Mouse (Mus musculus) intestine, embryonic 15.5 days (tissue): ENCODE data around the gene Ndufs6. TPM values are rescaled to one million over a fixed set of nuclear protein-coding genes. Genes with fewer than 3 reads are reported as not detected.

ENCODE experiments used
- ATAC-seq: fragments of 200-750 bp; cut with Nextera tagmentation; 2 replicates; pipeline ENCODE4 v1.8.0; 2017; ENCODE audit warnings: moderate TSS enrichment, moderate library complexity
- H3K27ac ChIP-seq: fragments of 300-500 bp; sonication (generic); 2 replicates; pipeline ENCODE4 v1.5.1; 2015; ENCODE audit warnings: mild to moderate bottlenecking, inconsistent platforms
- H3K27me3 ChIP-seq: fragments of 300-500 bp; sonication (generic); replicated peaks from 2 replicates; pipeline ENCODE4 v1.6.1; 2015; ENCODE audit warnings: inconsistent platforms
- H3K36me3 ChIP-seq: fragments of 300-500 bp; sonication (generic); 2 replicates; pipeline ENCODE4 v1.6.1; 2015; ENCODE audit warnings: inconsistent platforms
- H3K4me1 ChIP-seq: fragments of 300-500 bp; sonication (generic); replicated peaks from 2 replicates; pipeline ENCODE4 v1.6.1; 2015; ENCODE audit warnings: inconsistent platforms
- H3K4me2 ChIP-seq: fragments of 300-500 bp; sonication (generic); replicated peaks from 2 replicates; pipeline ENCODE4 v1.6.1; 2015; ENCODE audit warnings: mild to moderate bottlenecking, inconsistent platforms
- H3K4me3 ChIP-seq: fragments of 300-500 bp; sonication (generic); replicated peaks from 2 replicates; pipeline ENCODE4 v1.5.1; 2015; ENCODE audit warnings: inconsistent platforms
- H3K9ac ChIP-seq: fragments of 300-500 bp; sonication (generic); 2 replicates; pipeline ENCODE4 v1.6.1; 2015; ENCODE audit warnings: inconsistent platforms
- H3K9me3 ChIP-seq: fragments of 300-500 bp; sonication (generic); 2 replicates; pipeline ENCODE4 v1.6.1; 2016; ENCODE audit warnings: inconsistent platforms
- WGBS: fragments of 180-500 bp; shearing (Covaris S2); methylation state at CpG from one replicate; pipeline ENCODE4 v1.1.7; 2015; 5-methylcytosine and 5-hydroxymethylcytosine counted together
- polyA plus RNA-seq: library from polyadenylated mRNA; unstranded; fragments of >200 nt; fragmentation: Nextera tagmentation; extraction: Ambion mirVana; gene quantifications from 2 replicates; pipeline ENCODE4 v1.2.1, GENCODE M21; 2015

Gene Ndufs6
- polyA plus RNA-seq, 1 experiment from 2014 or later: 464 TPM

- Histone ChIP-seq H3K9me3 (no peaks in the 10 kb centered on the region), H3K4me1 (no peaks in the 10 kb centered on the region), H3K27ac (no peak overlapping the region), H3K9ac (no peak overlapping the region), H3K4me3 (no peak overlapping the region), H3K27me3 (no peaks in the 10 kb centered on the region), H3K36me3 (no peaks in the 10 kb centered on the region), H3K4me2 (no peak overlapping the region)
- no peak for ATAC-seq
- WGBS: 80% methylated on average over 9 of the region's 9 CpGs
Measured at GRCm38 (mm10) chr13:73345102-73345890, 17.0 kb upstream of the Ndufs6 start.

- no peak overlapping the region for H3K4me2 ChIP-seq
- H3K27me3 ChIP-seq: no peaks in the 10 kb centered on the region
- H3K27ac ChIP-seq: no peak overlapping the region
- H3K4me3 ChIP-seq: no peak overlapping the region
- H3K9ac ChIP-seq: no peak overlapping the region
- peaks cover 1% of the 10 kb centered on the region for H3K4me1 ChIP-seq
- ATAC-seq: no peak
- no peaks in the 10 kb centered on the region for H3K36me3 ChIP-seq
- 40% methylated on average over 7 of the region's 7 CpGs for WGBS
- H3K9me3 ChIP-seq: no peaks in the 10 kb centered on the region
Measured at GRCm38 (mm10) chr13:73336753-73337152, 8.4 kb upstream of the Ndufs6 start.

DNA sequence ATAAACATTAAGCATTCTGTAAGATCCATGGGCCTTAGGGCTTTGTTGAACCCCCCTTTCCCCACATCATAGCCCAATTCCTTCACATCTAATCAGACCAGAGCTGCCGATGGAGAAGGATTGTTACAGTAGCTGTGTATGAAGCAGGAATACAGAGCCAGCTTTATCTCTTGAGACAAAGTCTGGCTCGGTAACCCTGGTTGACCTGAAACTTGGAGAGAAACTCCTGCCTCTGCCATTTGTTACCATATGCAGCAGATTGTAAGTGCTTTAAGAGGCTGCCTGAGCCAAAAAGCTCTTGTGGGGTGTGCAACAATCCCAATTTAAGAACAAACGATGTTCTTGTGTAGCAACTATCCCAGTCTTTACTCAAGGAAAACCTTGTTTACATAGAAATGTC is 3.4 kb upstream of the Ndufs6 start:
- Histone ChIP-seq H3K4me3 (peak overlapping the region; percentile 72), H3K4me1 (peaks cover 10% of the 10 kb centered on the region), H3K27ac (0 out of 2 replicates have a peak overlapping the region, but pooled peaks have one; percentile 19), H3K36me3 (no peaks in the 10 kb centered on the region), H3K9me3 (no peaks in the 10 kb centered on the region), H3K4me2 (peak overlapping the region; percentile 95), H3K27me3 (no peaks in the 10 kb centered on the region), H3K9ac (peak overlapping the region; percentile 87)
- 57% methylated on average over 3 of the region's 3 CpGs for WGBS
- no peak for ATAC-seq

DNA sequence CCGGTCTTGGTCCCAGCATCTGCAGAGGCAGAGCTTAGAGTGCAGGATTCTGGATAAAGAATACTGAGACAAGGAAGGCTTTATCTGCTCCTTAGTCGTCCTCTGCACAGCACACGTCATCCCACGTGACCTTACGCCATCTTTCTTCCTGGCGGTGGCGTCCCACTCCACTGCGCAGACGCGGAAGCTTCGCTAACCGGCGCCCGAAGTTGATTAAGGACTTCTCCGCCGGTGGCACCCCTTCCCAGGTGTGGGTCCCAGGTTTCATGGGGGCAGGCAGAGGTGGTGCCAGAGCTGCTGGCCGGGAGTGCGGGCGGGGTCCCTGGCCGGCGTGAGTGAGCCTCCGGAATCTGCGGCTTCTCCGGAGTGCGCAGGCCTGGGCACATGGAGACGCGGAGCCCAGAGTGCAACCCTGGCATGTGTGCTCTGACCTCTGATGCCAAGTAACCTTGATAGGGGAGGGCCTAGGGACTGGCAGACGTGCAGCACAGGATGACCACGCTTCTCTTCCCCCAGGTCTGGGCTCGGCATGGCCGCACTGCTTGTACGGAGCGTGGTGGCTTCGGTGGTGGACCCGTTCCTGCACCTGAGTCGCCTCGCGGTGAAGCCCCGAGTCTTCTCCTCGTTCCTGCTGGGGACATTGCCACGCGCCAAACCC is 2.6 kb upstream of the Ndufs6 start:
- no peaks in the 10 kb centered on the region for H3K27me3 ChIP-seq
- 0 out of 2 replicates have a peak, but pooled peaks cover 4% of the 10 kb centered on the region for H3K36me3 ChIP-seq
- under 1% methylated on average over 42 of the region's 42 CpGs for WGBS
- H3K4me3 ChIP-seq: peak overlapping the region; percentile 72
- peak overlapping the region; percentile 95 for H3K4me2 ChIP-seq
- H3K9ac ChIP-seq: peak overlapping the region; percentile 87
- H3K4me1 ChIP-seq: peaks cover 10% of the 10 kb centered on the region
- H3K9me3 ChIP-seq: no peaks in the 10 kb centered on the region
- ATAC-seq: peak; percentile 87
- peak overlapping the region; percentile 19 for H3K27ac ChIP-seq

DNA sequence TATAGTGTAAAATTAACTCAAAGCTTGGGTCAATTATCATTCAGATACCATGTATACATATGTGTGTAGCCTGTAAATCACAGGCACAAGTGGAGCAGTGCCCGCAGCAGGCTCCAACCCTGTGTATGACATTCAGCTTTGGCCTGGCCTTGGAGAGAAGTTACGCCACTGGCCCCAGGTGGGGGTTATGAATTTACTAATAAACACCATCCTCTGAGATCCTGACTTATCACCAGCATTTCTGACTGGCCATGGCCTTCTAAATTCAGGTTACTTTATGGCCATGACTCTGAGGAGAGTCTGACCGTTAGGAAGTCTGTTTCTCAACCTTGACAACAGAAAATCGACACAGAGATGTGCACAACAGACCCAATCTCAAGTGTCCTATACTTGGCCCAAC is 4.9 kb downstream of the Ndufs6 start:
- 93% methylated on average over 4 of the region's 4 CpGs for whole genome bisulfite sequencing
- Histone ChIP-seq H3K4me1 (no peaks in the 10 kb centered on the region; the same call in 1 of the 2 replicates), H3K4me2 (no peak overlapping the region), H3K9me3 (no peaks in the 10 kb centered on the region), H3K9ac (no peak overlapping the region), H3K36me3 (peaks cover 38% of the 10 kb centered on the region), H3K27ac (no peak overlapping the region), H3K27me3 (no peaks in the 10 kb centered on the region), H3K4me3 (no peak overlapping the region)
- ATAC-seq: no peak

DNA sequence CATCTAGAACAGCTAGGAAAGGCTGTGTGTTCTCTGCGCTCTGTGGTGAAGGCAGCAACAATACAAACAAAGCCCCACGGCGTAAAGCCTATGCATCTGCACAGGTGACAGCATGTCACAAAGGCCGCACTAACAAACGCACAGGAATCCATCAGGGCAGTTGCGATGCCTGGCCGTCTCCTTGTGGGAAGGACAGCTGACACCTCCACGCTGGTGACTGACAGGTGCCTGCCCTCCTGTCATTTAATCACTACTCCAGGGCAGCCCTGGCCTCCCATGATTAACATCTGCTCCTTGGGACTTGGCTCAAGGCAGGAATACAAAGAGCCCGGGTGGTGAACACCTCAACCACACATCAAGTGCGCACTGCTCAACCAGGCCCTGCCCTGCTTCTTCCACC is 5.7 kb downstream of the Ndufs6 start:
- Histone ChIP-seq H3K9me3 (no peaks in the 10 kb centered on the region), H3K4me2 (no peak overlapping the region), H3K4me1 (no peaks in the 10 kb centered on the region; the same call in 1 of the 2 replicates), H3K27me3 (no peaks in the 10 kb centered on the region), H3K9ac (no peak overlapping the region), H3K36me3 (peaks cover 44% of the 10 kb centered on the region), H3K27ac (no peak overlapping the region), H3K4me3 (no peak overlapping the region)
- ATAC-seq: no peak
- WGBS: 88% methylated on average over 10 of the region's 10 CpGs

GRCm38 (mm10) chr13:73320048-73320447 is 8.3 kb downstream of the Ndufs6 start:
- Histone ChIP-seq H3K36me3 (peaks cover 41% of the 10 kb centered on the region), H3K9ac (no peak overlapping the region), H3K27me3 (no peaks in the 10 kb centered on the region), H3K4me3 (no peak overlapping the region), H3K4me2 (no peak overlapping the region), H3K27ac (no peak overlapping the region), H3K4me1 (no peaks in the 10 kb centered on the region; the same call in 1 of the 2 replicates), H3K9me3 (no peaks in the 10 kb centered on the region)
- no peak for ATAC-seq
- WGBS: 93% methylated on average over 4 of the region's 4 CpGs

DNA sequence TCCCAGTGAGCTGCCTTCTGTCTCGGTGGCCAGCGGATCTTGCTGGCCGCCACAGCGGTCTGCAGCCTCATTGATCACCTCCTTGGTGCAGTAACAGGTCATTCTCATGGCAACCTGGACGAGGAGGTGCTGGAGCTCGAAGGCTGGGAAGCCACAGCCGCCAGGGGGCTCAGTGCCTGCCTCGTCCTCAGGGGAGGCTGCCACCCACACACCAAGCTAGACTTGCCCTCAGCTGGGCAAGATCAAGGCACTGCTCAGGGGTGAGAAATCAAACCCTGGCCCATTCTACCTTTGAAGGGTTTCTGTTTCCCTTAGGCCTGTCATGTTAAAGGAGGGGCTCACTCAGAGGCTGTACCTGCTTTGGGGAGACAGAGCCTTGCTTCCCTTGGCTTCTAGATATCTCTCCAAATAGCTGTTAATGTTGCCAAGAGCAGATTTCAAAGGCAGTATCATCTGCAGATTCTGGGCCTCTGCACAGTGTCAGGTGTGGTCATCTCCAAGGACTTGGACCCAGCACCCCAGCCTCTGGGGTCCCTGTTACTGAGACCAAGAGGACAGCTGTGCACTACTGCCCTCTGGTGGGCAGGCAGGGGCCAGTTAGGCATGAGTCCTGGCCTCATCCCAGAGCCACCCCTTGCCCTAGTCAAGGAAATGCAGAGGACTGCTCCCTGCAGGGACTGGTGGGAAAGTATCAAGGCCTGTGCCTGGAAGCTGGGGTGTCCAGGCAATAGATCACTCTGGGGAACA is 18.0 kb downstream of the Ndufs6 start:
- Histone ChIP-seq H3K27ac (no peak overlapping the region), H3K27me3 (no peaks in the 10 kb centered on the region), H3K36me3 (no peaks in the 10 kb centered on the region), H3K9me3 (no peaks in the 10 kb centered on the region), H3K9ac (no peak overlapping the region), H3K4me2 (no peak overlapping the region), H3K4me3 (no peak overlapping the region), H3K4me1 (no peaks in the 10 kb centered on the region)
- WGBS: 19% methylated on average over 8 of the region's 8 CpGs
- ATAC-seq: peak; percentile 78

- Histone ChIP-seq H3K9ac (no peak overlapping the region), H3K36me3 (no peaks in the 10 kb centered on the region), H3K27ac (no peak overlapping the region), H3K27me3 (no peaks in the 10 kb centered on the region), H3K4me1 (no peaks in the 10 kb centered on the region), H3K4me2 (no peak overlapping the region), H3K9me3 (no peaks in the 10 kb centered on the region), H3K4me3 (no peak overlapping the region)
- no peak for ATAC-seq
- WGBS: 80% methylated on average over 4 of the region's 4 CpGs
Measured at GRCm38 (mm10) chr13:73306430-73306829, 21.9 kb downstream of the Ndufs6 start.

GRCm38 (mm10) chr13:73306085-73306410 is 22.3 kb downstream of the Ndufs6 start:
- 75% methylated on average over 4 of the region's 4 CpGs for WGBS
- no peak for ATAC-seq
- H3K27me3 ChIP-seq: no peaks in the 10 kb centered on the region

GRCm38 (mm10) chr13:73305398-73306084 is 22.8 kb downstream of the Ndufs6 start:
- Histone ChIP-seq H3K9me3 (no peaks in the 10 kb centered on the region), H3K36me3 (no peaks in the 10 kb centered on the region), H3K27me3 (no peaks in the 10 kb centered on the region), H3K4me3 (no peak overlapping the region), H3K4me2 (peak overlapping the region; percentile 20; the same call in 1 of the 2 replicates), H3K4me1 (no peaks in the 10 kb centered on the region), H3K9ac (no peak overlapping the region), H3K27ac (0 out of 2 replicates have a peak overlapping the region, but pooled peaks have one; percentile 2)
- WGBS: 54% methylated on average over 8 of the region's 8 CpGs
- ATAC-seq: peak; percentile 84

More at GRCm38 (mm10) chr13:73306085-73306410, 22.3 kb downstream of the Ndufs6 start:
- H3K9ac ChIP-seq: no peak overlapping the region
- no peaks in the 10 kb centered on the region for H3K9me3 ChIP-seq
- H3K4me1 ChIP-seq: no peaks in the 10 kb centered on the region
- H3K27ac ChIP-seq: no peak overlapping the region
- H3K4me2 ChIP-seq: 0 out of 2 replicates have a peak overlapping the region, but pooled peaks have one; percentile 20
- no peaks in the 10 kb centered on the region for H3K36me3 ChIP-seq
- H3K4me3 ChIP-seq: no peak overlapping the region

DNA sequence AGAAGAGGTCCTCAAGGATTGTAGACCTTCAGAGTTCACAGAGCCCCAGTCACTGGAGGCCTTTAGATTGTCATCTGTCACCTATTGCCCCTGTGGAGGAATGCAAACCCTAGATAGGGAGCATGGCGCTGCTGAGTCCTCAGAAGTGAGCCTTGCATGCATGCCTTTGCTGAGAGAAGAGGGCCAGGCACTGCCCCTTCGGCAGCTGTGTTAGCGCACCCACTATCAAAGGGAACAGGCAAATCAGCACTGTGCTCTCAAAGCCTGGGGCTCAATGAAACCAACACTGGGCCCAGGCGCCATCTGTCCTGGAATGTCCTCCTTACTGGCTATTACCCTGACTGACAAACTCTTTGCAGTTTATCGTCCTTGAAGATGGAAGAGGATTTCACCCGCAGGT is 23.6 kb downstream of the Ndufs6 start:
- Histone ChIP-seq H3K27ac (no peak overlapping the region), H3K36me3 (no peaks in the 10 kb centered on the region), H3K9ac (no peak overlapping the region), H3K9me3 (no peaks in the 10 kb centered on the region), H3K4me1 (no peaks in the 10 kb centered on the region), H3K27me3 (no peaks in the 10 kb centered on the region), H3K4me3 (no peak overlapping the region), H3K4me2 (no peak overlapping the region)
- peak; percentile 41 for ATAC-seq
- WGBS: 42% methylated on average over 6 of the region's 6 CpGs
